Mouse (Mus musculus): ENCODE data around the gene Pth2. TPM values are rescaled to one million over a fixed set of nuclear protein-coding genes. Genes with fewer than 3 reads are reported as not detected.

Gene Pth2
- total RNA-seq, 1 experiment: 0.54 TPM

DNA sequence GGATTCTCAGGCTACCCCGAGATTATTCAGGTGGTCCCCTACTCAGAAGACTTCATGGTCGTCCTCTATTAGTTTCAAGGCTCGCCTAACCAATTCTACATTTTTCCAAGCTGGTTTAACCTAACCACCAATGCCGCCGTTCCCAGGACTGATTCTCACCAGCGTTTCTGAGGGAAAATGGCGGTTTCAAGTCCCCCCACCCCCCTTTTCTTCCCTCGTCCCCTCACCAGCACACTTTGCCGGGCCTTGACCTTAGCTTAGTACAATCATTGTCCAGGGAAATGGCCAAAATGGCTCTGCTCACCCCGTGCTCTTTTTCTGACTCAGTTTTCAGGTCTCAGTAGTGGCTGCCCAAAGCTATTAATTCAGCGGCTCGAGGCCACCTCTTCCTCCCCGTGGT, 5.4 kb upstream of the Pth2 start:
- no peak overlapping the region for H3K27ac ChIP-seq (ENCODE audit: insufficient read depth, low read depth, low read length, poor library complexity, severe bottlenecking)
- H3K36me3 ChIP-seq (ENCODE audit: control insufficient read depth, insufficient read depth, low read length, poor library complexity, severe bottlenecking): no peaks in the 10 kb centered on the region
- H3K9ac ChIP-seq (ENCODE audit: insufficient read depth, low read depth, low read length, poor library complexity, severe bottlenecking): no peak overlapping the region
- no peaks in the 10 kb centered on the region for H3K9me3 ChIP-seq (ENCODE audit: control insufficient read depth, insufficient read depth, low read depth, low read length)
- peak overlapping the region; percentile 17 to 68; a peak in 1 of 4 replicates for H3K4me3 ChIP-seq (ENCODE audit: insufficient read depth in 1 of 2, low read depth in 1 of 2, low read length in 2 of 2, poor library complexity in 1 of 2, severe bottlenecking in 1 of 2)
- in situ Hi-C loops (cut with MboI; ENCODE audit: low sequenced_read_pairs in 2 of 2, unreplicated experiment in 2 of 2): no loop called here
- H3K4me1 ChIP-seq (ENCODE audit: control insufficient read depth in 2 of 2, insufficient read depth in 2 of 2, low read length in 2 of 2, poor library complexity in 1 of 2): peaks cover 2 to 25% of the 10 kb centered on the region in 2 experiments; a peak in 3 of 4 replicates
- TF ChIP-seq MAFK (IDR thresholded peaks at IDR 0.05; ENCODE audit: insufficient read depth, low read depth, low read length): no peak
- TF ChIP-seq CHD2 (IDR thresholded peaks at IDR 0.05; ENCODE audit: low read depth, low read length): no peak
- TF ChIP-seq ZC3H11A (IDR thresholded peaks at IDR 0.05; ENCODE audit: borderline replicate concordance, low read depth, low read length): no peak
- no peak for TF ChIP-seq ZNF384 (IDR thresholded peaks at IDR 0.05; ENCODE audit: low read depth, low read length)
- no peak for TF ChIP-seq HCFC1 (IDR thresholded peaks at IDR 0.05; ENCODE audit: borderline replicate concordance, insufficient read depth, low read length)
- no peak for DNase-seq (ENCODE audit: low read depth, low spot score)

DNA sequence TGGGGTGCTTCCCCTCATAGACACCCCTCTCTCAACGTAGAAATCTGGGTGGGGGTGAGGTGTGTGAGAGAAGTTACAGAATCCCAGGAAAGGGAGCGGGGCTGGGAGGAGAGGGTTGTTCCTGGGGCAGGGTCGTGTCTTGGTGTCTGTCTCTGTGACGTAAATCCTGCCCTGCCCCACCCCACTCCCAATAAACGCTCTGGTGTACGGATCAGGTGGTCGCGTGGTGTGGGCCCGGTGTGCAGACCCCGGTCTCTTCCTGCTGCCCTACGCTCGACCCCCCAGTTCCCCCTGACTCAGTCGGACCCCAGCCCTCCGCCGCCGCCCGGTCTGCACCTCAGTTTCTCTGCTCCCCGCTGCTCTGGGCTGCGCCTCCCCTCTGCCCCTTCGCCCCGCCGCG, 4.9 kb upstream of the Pth2 start:
- Histone ChIP-seq H3K4me1 (ENCODE audit: control insufficient read depth in 2 of 2, insufficient read depth in 2 of 2, low read length in 2 of 2, poor library complexity in 1 of 2) (peaks cover 2 to 28% of the 10 kb centered on the region in 2 experiments; a peak in 3 of 4 replicates), H3K9ac (ENCODE audit: insufficient read depth, low read depth, low read length, poor library complexity, severe bottlenecking) (0 out of 2 replicates have a peak overlapping the region, but pooled peaks have one; percentile 11)
- in situ Hi-C loops (cut with MboI; ENCODE audit: low sequenced_read_pairs in 2 of 2, unreplicated experiment in 2 of 2): no loop called here

DNA sequence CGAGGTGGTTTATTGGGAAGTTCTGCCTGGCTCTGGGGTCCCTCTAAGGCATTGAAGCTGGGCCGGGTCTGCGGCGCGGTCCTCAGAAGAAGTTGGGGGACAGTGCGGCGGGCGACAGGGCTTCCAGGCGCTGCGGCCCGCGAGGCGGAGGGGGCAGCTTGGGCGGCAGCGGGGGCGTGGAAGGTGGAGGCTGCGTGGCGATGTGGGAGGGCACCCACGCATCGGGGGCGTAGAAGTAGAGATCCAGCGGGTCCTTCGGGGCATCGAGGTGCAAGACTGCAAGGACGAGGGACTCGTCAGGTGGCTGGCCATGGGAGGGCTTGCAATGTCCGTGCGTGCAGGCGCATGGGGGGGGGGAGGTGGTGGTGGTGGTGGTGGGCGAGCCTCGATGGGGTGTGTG, 4.4 kb upstream of the Pth2 start:
- peaks cover under 1 to 30% of the 10 kb centered on the region in 2 experiments; a peak in 3 of 4 replicates for H3K4me1 ChIP-seq (ENCODE audit: control insufficient read depth in 2 of 2, insufficient read depth in 2 of 2, low read length in 2 of 2, poor library complexity in 1 of 2)
- no peaks in the 10 kb centered on the region for H3K9me3 ChIP-seq (ENCODE audit: control insufficient read depth, insufficient read depth, low read depth, low read length)
- peak overlapping the region; percentile 57 to 68 for H3K4me3 ChIP-seq (ENCODE audit: insufficient read depth in 1 of 2, low read depth in 1 of 2, low read length in 2 of 2, poor library complexity in 1 of 2, severe bottlenecking in 1 of 2)
- no peaks in the 10 kb centered on the region for H3K36me3 ChIP-seq (ENCODE audit: control insufficient read depth, insufficient read depth, low read length, poor library complexity, severe bottlenecking)
- TF ChIP-seq MAFK (IDR thresholded peaks at IDR 0.05; ENCODE audit: insufficient read depth, low read depth, low read length) (no peak), HCFC1 (IDR thresholded peaks at IDR 0.05; ENCODE audit: borderline replicate concordance, insufficient read depth, low read length) (no peak), ZC3H11A (IDR thresholded peaks at IDR 0.05; ENCODE audit: borderline replicate concordance, low read depth, low read length) (no peak), CHD2 (IDR thresholded peaks at IDR 0.05; ENCODE audit: low read depth, low read length) (no peak), ZNF384 (IDR thresholded peaks at IDR 0.05; ENCODE audit: low read depth, low read length) (no peak)
- H3K27ac ChIP-seq (ENCODE audit: insufficient read depth, low read depth, low read length, poor library complexity, severe bottlenecking): no peak overlapping the region
- in situ Hi-C loops (cut with MboI; ENCODE audit: low sequenced_read_pairs in 2 of 2, unreplicated experiment in 2 of 2): no loop called here
- H3K9ac ChIP-seq (ENCODE audit: insufficient read depth, low read depth, low read length, poor library complexity, severe bottlenecking): 0 out of 2 replicates have a peak overlapping the region, but pooled peaks have one; percentile 11
- no peak for DNase-seq (ENCODE audit: low read depth, low spot score)

More for the DNA sequence above, 4.9 kb upstream of the Pth2 start:
- TF ChIP-seq ZNF384 (IDR thresholded peaks at IDR 0.05; ENCODE audit: low read depth, low read length) (no peak), HCFC1 (IDR thresholded peaks at IDR 0.05; ENCODE audit: borderline replicate concordance, insufficient read depth, low read length) (no peak), CHD2 (IDR thresholded peaks at IDR 0.05; ENCODE audit: low read depth, low read length) (no peak), MAFK (IDR thresholded peaks at IDR 0.05; ENCODE audit: insufficient read depth, low read depth, low read length) (no peak), ZC3H11A (IDR thresholded peaks at IDR 0.05; ENCODE audit: borderline replicate concordance, low read depth, low read length) (no peak)
- no peak overlapping the region for H3K27ac ChIP-seq (ENCODE audit: insufficient read depth, low read depth, low read length, poor library complexity, severe bottlenecking)
- no peaks in the 10 kb centered on the region for H3K9me3 ChIP-seq (ENCODE audit: control insufficient read depth, insufficient read depth, low read depth, low read length)
- H3K4me3 ChIP-seq (ENCODE audit: insufficient read depth in 1 of 2, low read depth in 1 of 2, low read length in 2 of 2, poor library complexity in 1 of 2, severe bottlenecking in 1 of 2): peak overlapping the region; percentile 57 to 68
- H3K36me3 ChIP-seq (ENCODE audit: control insufficient read depth, insufficient read depth, low read length, poor library complexity, severe bottlenecking): no peaks in the 10 kb centered on the region
- no peak for DNase-seq (ENCODE audit: low read depth, low spot score)

DNA sequence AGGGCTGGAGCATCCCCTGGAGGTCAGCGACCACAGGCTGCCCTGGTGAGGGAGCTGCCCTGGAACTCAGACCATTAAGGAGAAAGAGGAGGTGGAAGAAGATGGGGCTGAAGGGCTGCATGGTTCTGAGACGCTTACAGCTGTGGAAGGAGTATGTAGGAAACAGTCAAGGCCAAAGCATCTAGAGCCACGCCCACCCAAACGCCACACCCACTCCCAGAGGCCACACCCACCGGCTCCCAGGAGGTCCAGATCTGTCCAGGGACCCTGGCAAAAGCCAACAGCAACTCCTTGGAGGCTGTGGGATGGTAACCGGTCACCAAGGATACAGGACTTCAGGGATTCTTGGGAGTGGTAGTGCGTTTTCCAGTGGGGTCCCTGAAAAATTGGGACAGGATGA, 2.2 kb upstream of the Pth2 start:
- Histone ChIP-seq H3K9ac (ENCODE audit: insufficient read depth, low read depth, low read length, poor library complexity, severe bottlenecking) (no peak overlapping the region), H3K4me1 (ENCODE audit: control insufficient read depth in 2 of 2, insufficient read depth in 2 of 2, low read length in 2 of 2, poor library complexity in 1 of 2) (peaks cover 0 to 19% of the 10 kb centered on the region in 2 experiments; a peak in 2 of 4 replicates)

More for the DNA sequence above, 2.2 kb upstream of the Pth2 start:
- no peak overlapping the region for H3K4me3 ChIP-seq (ENCODE audit: insufficient read depth in 1 of 2, low read depth in 1 of 2, low read length in 2 of 2, poor library complexity in 1 of 2, severe bottlenecking in 1 of 2)
- TF ChIP-seq CHD2 (IDR thresholded peaks at IDR 0.05; ENCODE audit: low read depth, low read length): no peak
- no peak for TF ChIP-seq MAFK (IDR thresholded peaks at IDR 0.05; ENCODE audit: insufficient read depth, low read depth, low read length)
- no peak for TF ChIP-seq ZC3H11A (IDR thresholded peaks at IDR 0.05; ENCODE audit: borderline replicate concordance, low read depth, low read length)
- no peak for TF ChIP-seq ZNF384 (IDR thresholded peaks at IDR 0.05; ENCODE audit: low read depth, low read length)
- TF ChIP-seq HCFC1 (IDR thresholded peaks at IDR 0.05; ENCODE audit: borderline replicate concordance, insufficient read depth, low read length): no peak
- in situ Hi-C loops (cut with MboI; ENCODE audit: low sequenced_read_pairs in 2 of 2, unreplicated experiment in 2 of 2): no loop called here
- no peak overlapping the region for H3K27ac ChIP-seq (ENCODE audit: insufficient read depth, low read depth, low read length, poor library complexity, severe bottlenecking)
- H3K9me3 ChIP-seq (ENCODE audit: control insufficient read depth, insufficient read depth, low read depth, low read length): no peaks in the 10 kb centered on the region
- no peaks in the 10 kb centered on the region for H3K36me3 ChIP-seq (ENCODE audit: control insufficient read depth, insufficient read depth, low read length, poor library complexity, severe bottlenecking)
- DNase-seq (ENCODE audit: low read depth, low spot score): no peak

Data from ES-E14 (cell line).